Mouse (Mus musculus) liver, postnatal 0 days (tissue): ENCODE measurements around the gene Kcnt1.

ENCODE experiments used
- CTCF ChIP-seq: sonication (generic); IDR thresholded peaks from 2 replicates; pipeline ENCODE4 v1.5.1; 2016; ENCODE audit warnings: antibody characterized with exemption, low read depth
- EP300 ChIP-seq: IDR thresholded peaks from 2 replicates; pipeline ENCODE4 v1.6.1; 2016; ENCODE audit warnings: antibody characterized with exemption, low read depth, mild to moderate bottlenecking

DNA sequence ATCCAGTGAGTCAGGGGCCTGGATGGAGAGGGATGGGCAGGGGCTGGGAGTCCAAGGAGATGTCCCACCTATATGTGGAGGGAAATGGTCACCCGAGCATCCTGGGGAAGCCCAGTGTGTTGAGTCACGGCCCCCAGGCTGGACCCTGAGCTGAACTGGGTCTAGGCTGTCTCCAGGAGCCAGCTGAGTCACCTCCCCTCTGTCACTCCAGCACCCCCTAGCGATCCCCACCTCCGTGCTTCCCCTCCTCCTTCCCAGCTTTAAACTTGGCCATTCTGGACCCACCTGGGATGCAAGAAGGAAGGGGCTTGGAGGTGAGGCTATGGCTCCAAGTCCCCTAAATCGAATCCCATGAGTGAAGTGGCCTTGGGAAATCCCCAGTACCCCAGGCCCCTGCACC lies 24.6 kb downstream of the Kcnt1 start:
- TF ChIP-seq CTCF (no peak), EP300 (no peak)
